Mouse (Mus musculus): ENCODE results near the gene Dnajc13. TPM values are rescaled to one million over a fixed set of nuclear protein-coding genes. Genes with fewer than 3 reads are reported as not detected.

Gene Dnajc13
- total and polyA plus RNA-seq, 3 experiments = 28.5 to 44.2 (median 39.2) TPM

- no peak for DNase-seq
Observed at GRCm38 (mm10) chr9:104254408-104255180, 8.1 kb downstream of the Dnajc13 start.

GRCm38 (mm10) chr9:104252637-104253036 is 10.1 kb downstream of the Dnajc13 start:
- no peak for DNase-seq

- DNase-seq = peak; percentile 20
Observed at GRCm38 (mm10) chr9:104251687-104252086, 11.0 kb downstream of the Dnajc13 start.

- DNase-seq = no peak
Observed at GRCm38 (mm10) chr9:104251111-104251510, 11.6 kb downstream of the Dnajc13 start.

- DNase-seq = no peak
Observed at GRCm38 (mm10) chr9:104247307-104247987, 15.3 kb downstream of the Dnajc13 start.

GRCm38 (mm10) chr9:104243799-104244466 is 18.8 kb downstream of the Dnajc13 start:
- DNase-seq = no peak

GRCm38 (mm10) chr9:104240146-104240545 is 22.6 kb downstream of the Dnajc13 start:
- no peak for DNase-seq

GRCm38 (mm10) chr9:104239076-104239475 is 23.7 kb downstream of the Dnajc13 start:
- no peak for DNase-seq

- no peak for DNase-seq
Observed at GRCm38 (mm10) chr9:104236256-104236930, 26.3 kb downstream of the Dnajc13 start.

GRCm38 (mm10) chr9:104235751-104236150 is 27.0 kb downstream of the Dnajc13 start:
- peak; percentile 44 for DNase-seq

- no peak for DNase-seq
Observed at GRCm38 (mm10) chr9:104233815-104234214, 28.9 kb downstream of the Dnajc13 start.

- DNase-seq = no peak
Observed at GRCm38 (mm10) chr9:104233060-104233459, 29.7 kb downstream of the Dnajc13 start.

GRCm38 (mm10) chr9:104232004-104232403 is 30.7 kb downstream of the Dnajc13 start:
- DNase-seq = peak; percentile 66

- no peak for DNase-seq
Observed at GRCm38 (mm10) chr9:104211402-104211801, 51.3 kb downstream of the Dnajc13 start.

GRCm38 (mm10) chr9:104203851-104204250 is 58.9 kb downstream of the Dnajc13 start:
- DNase-seq = peak; percentile 35

GRCm38 (mm10) chr9:104194528-104194927 is 68.2 kb downstream of the Dnajc13 start:
- no peak for DNase-seq

GRCm38 (mm10) chr9:104193900-104194299 is 68.8 kb downstream of the Dnajc13 start:
- DNase-seq = no peak

GRCm38 (mm10) chr9:104193327-104193726 is 69.4 kb downstream of the Dnajc13 start:
- DNase-seq = no peak

GRCm38 (mm10) chr9:104192513-104192912 is 70.2 kb downstream of the Dnajc13 start:
- DNase-seq = no peak

GRCm38 (mm10) chr9:104189657-104190056 is 73.1 kb downstream of the Dnajc13 start:
- DNase-seq = no peak

- no peak for DNase-seq
Observed at GRCm38 (mm10) chr9:104188704-104189103, 74.0 kb downstream of the Dnajc13 start.

GRCm38 (mm10) chr9:104187028-104187427 is 75.7 kb downstream of the Dnajc13 start:
- DNase-seq = no peak

Measured in adrenal gland, adult 2 months (tissue).